Mouse (Mus musculus) monocyte, adult 5-6 weeks (primary cell): ENCODE data around the gene Fam76b. TPM values are rescaled to one million over a fixed set of nuclear protein-coding genes. Genes with fewer than 3 reads are reported as not detected.
"Not testable (repeated sequence)": the region's sequence is repeated elsewhere in the genome, so short reads cannot be mapped to it uniquely, and the experiment has no call there.

Source experiments
- ATAC-seq: fragments of 153-309, 156-312 bp; replicated peaks from 2 replicates; pipeline ENCODE4 v1.8.0; 2017; ENCODE audit warnings: mild to moderate bottlenecking; ENCODE audit not compliant: low TSS enrichment, insufficient number of reproducible peaks, severe bottlenecking, poor library complexity, low FRiP score
- total RNA-seq: library from RNA; stranded (forward); fragments of 200-1000, 200-491, 200-594 nt; gene quantifications from 3 replicates; pipeline ENCODE4 v1.2.3, GENCODE M21; 2017

The Fam76b gene
- total RNA-seq: 107 to 123 TPM (median 121 TPM) in 3 replicates

DNA sequence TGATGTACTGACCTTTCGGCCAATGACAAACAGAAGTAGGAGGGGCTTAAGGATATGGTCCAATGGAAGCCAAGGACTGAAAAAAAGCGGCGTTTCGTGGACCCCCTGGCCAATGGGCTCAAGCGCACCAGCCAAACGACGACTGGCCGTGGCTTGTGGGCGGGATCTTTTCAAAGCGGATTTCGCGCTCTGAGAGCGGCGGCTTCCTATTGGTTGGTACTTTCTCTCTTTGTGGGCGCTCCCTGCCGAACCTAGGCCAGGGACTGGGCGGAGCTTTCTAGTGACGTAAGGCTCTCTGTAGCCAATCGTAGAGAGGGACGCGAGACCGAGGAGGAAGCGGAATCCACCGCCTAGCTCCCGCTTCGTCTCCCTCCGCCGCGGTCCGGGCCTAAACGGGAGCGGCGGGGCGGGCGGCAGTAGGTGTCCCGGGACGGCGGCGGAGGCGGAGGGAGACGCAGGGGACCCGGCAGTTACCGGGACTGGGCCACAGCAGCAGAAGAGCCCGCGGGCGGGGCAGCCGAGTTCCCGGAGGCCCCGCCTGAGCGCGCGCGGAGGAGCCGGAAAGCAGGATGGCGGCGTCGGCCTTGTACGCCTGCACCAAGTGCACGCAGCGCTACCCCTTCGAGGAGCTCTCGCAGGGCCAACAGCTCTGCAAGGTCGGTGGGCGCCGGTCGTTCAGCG, at the start of gene Fam76b:
TSS of gene Fam76b (plus strand) at position 311 of the 681 bp plus-strand sequence.
- peak; percentile 92 for ATAC-seq

- no peak for ATAC-seq
Observed at GRCm38 (mm10) chr9:13781985-13782384, 45.5 kb upstream of the Fam76b start.

DNA sequence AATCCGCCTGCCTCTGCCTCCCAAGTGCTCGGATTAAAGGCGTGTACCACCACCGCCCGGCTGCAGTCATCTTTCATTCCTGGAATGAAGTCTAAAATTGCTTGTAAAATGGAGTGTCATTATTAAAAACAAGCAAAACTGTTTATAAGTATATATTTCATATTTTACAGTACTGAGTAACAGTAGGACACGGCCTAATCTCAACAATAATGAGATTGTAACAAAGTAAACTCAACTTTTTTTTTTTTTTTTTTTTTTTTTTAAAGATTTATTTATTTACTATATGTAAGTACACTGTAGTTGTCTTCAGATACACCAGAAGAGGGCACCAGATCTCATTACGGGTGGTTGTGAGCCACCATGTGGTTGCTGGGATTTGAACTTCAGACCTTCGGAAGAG, 36.7 kb upstream of the Fam76b start:
- ATAC-seq: not testable (repeated sequence)

GRCm38 (mm10) chr9:13794302-13794701, 33.2 kb upstream of the Fam76b start:
- no peak for ATAC-seq

GRCm38 (mm10) chr9:13794756-13795155, 32.8 kb upstream of the Fam76b start:
- ATAC-seq: no peak

GRCm38 (mm10) chr9:13804480-13804879, 23.0 kb upstream of the Fam76b start:
- no peak for ATAC-seq

DNA sequence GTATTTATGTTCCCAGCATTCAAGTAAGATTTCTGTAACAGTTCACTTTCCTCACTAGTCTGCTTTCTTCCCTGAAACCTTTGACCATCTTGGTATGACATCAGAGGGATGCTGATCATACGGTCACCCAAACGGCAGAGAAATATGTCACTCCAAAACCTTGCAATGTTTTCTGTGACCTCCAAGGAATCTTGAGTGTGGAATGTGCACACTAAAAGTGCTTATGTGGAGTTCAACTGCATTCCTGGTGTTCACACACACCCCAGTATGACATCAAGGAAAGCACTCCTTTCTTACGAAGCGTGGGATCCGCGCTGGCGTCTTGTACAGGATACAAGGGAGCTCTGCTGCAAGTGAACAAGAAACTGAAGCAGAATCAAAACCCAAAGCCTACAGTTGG, 20.7 kb upstream of the Fam76b start:
- no peak for ATAC-seq

DNA sequence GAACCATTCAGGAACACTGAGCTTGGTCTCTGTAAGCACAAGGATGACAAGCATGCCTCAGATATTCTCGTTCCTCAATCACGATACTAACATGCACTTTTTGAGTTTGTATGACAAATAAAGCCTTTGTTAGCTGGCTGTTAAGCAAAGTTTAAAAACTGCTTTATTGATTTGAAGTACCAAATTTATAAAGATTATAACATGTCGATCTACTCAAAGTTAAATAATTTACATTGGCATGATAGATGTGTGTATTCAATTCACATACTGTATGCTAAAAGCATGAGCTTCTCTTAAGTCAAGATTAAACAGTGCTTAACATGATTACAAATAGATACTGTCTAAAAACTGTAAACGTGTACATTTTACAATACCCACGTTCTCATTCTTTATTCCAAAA, 19.9 kb upstream of the Fam76b start:
- no peak for ATAC-seq

DNA sequence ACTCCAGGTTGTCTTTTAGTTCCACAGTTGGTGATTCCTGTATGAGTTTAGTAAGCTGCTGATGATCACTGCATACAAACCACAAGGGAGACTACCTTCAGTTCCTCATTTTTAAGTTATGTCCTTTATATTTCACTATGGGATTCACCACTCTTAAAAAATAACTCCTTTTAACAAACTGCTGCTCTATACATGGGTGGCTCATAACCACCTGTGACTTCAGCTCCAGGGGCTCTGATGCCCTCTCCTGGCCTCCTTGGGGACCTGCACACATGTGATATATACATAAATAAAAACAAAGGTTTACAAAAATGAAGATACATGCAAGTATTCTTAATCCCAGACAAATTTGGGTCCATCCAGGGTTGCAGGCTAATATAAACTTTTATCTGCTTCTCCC, 17.6 kb upstream of the Fam76b start:
- ATAC-seq: no peak

DNA sequence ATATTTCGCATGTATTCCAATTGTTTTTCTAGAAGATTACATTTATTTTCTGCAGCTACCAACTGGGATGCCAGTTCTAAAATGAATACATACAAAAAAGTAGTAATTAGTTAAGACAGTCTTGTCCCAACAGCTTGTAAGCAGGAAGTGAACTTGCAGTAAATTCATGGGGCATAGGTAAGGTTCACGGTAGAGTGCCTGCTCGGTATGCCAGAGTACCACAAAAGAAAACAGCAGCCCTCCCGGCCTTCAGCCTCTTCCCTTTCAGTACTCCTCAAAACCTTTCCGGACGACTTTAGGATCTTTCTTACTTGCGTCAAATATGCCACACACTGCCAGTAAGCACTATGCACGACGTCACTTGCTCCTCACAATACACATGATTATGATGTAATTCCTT, 9.1 kb upstream of the Fam76b start:
- ATAC-seq: no peak

DNA sequence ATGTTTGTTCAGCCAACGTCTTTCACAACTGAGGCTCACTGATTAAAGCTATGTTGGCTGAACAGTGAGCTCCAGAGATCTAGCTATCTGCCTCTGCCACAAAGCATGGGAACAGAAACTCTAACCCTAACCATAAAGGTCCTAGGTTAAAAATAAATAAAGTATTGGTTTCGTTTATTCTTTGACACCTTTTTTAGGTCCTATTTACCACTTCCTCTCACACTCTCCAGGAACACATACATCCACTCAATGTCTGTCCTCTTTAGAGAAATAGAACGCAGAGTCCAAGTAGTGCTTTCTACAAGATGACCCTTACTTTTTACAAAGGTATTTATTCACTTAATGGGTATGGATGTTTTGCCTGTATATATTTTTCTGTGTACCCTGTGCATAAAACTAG, 6.7 kb upstream of the Fam76b start:
- ATAC-seq: no peak

DNA sequence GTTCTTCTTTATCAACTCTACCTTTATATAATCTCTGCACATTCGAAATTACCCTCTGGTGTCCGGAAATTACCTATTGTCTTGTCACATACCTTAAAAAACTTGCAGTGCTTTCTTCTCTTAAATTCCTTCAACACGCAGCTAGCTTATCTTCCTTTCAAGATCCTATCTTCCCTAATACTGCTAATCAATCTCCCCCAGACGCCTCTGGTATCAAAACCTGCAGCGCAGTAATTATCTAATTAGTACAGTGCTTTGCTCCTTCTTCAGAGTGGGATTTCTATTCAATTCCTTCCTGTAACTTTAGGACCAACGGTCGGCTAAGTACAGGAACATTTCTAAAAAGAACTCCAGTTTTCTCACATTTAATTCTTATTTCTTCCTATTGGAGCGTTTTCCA, 1.6 kb upstream of the Fam76b start:
- ATAC-seq: no peak

- ATAC-seq: no peak
Observed at GRCm38 (mm10) chr9:13826391-13826805, 1.1 kb upstream of the Fam76b start.

- ATAC-seq: peak; percentile 85
Observed at GRCm38 (mm10) chr9:13826832-13827405, 597 bp upstream of the Fam76b start, which contains the start of gene Cep57. TSS of gene Cep57 (minus strand) at chr9:13827107.

GRCm38 (mm10) chr9:13828087-13828441, 548 bp downstream of the Fam76b start:
- no peak for ATAC-seq

- ATAC-seq: peak; percentile 87
Observed at GRCm38 (mm10) chr9:13835256-13835655, 7.7 kb downstream of the Fam76b start.

- no peak for ATAC-seq
Observed at GRCm38 (mm10) chr9:13836726-13837125, 9.2 kb downstream of the Fam76b start.

DNA sequence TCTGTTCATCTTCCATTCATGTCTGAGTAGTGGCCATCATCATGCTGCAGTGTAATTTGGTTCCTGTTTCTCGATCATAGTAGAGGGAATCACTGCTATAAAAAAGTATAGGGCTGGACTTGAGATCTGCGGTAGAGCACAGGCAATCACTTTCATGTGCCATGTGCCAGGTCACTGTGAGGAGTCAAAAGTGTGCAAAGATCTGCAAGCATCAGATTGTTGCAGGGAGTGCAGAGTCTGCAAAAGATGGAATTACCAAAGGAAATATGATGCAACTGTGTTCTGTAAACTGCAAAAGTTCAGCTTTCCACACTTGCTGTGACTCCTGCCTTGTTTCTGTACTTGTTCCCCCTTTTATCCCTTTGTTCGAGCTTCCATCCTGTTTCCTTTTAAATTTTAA, 20.1 kb downstream of the Fam76b start:
- ATAC-seq: no peak

DNA sequence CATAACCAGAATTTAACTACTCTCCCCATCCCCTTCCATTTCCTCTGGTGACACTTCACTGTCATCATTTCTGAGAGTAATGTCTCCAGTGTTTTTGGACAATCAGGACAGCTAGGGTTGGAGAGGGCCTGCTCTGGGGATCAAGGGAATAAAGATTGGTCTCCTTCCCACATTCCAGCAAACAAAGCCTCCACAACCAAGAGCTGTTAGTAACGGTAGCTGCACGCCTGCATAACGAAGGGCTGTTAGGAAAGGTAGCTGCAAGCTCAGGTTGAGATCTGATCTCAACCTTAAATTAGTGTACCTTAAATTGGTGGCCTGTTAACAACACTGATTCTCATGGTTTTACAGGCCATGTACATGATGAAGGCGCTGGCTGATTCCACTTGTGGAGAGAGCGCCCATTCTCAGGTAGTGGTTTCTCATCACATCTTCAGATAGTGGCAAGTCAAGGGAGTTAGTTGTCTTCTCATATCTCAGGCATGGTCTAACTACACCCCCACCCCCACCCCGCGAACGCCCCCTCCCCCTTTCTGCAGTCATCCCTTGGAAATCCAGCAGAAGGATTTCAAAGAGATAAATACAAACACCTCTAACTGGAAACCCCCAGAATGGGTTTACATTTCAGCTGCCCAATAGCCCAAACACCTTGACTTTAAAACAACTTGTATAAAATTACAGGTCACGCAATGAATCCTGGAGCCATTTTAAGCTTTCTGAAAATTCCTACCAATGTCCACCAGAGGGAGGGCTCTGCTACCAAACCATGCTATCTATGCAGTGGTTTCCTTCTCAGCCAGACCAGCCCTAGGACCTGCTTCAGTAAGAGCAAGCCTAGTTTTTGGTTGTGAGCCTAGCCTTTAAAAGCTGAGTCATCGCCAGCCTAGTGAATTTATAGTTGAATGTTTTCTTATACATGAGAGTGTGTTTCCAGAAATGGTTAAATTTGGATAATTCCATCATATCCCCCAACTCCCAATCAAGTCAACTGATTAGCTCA, 21.3 kb downstream of the Fam76b start:
- no peak for ATAC-seq
